Mouse (Mus musculus): ENCODE data around the gene Mcam. TPM values are rescaled to one million over a fixed set of nuclear protein-coding genes. Genes with fewer than 3 reads are reported as not detected.

Gene Mcam
- 13.0 and 18.7 TPM in 2 replicates for polyA plus RNA-seq (2012; rRNA removed)

DNA sequence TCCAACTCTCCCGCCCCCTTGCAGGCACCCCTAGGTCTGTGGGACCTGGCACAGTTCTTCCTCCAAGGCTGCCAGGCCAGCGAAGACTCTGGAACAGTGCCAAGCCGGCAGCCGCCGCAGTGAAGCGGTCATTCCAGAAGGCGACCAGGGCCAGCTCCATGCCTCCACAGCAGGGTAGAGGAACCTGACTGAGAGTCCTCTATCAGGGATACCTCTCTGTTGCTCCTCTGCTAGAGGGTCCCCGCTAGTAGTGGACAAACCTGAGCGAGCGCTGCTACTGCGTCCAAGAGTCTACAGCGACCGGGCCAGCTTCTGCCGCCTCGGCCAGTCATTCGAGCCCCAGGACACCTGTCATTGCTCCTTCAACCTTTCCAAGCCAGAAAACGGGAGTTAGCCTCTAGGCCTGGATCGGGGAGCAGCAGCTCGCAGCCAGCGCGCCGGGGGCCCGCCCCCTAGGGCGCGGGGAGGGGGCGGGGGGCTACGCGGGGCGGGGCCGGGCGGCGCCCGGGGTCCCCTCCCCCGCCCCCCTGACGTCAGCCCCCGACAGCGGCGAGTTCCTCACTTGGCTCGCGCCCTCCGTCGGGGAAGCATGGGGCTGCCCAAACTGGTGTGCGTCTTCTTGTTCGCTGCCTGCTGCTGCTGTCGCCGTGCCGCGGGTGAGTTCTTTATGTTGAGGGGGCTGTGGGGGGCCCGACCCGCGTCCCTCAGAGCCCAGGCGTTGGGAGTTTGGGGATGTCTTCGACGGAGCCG lies at the start of gene Mcam:
Mcam (plus strand) TSS at position 369 of the 750 bp plus-strand sequence.
- TF ChIP-seq CTCF (IDR thresholded peaks at IDR 0.05; ENCODE audit: borderline replicate concordance, control insufficient read depth, extremely low read depth, insufficient read depth, low read length, poor library complexity) (no peak), POLR2A (IDR thresholded peaks at IDR 0.05; ENCODE audit: control insufficient read depth, extremely low read depth, insufficient read depth, low read length, poor library complexity) (no peak)
- DNase-seq: peak; percentile 40
- WGBS: under 1% methylated on average over 49 of the region's 55 CpGs
- H3K4me3 ChIP-seq (ENCODE audit: control insufficient read depth, insufficient read depth, low read length): peak within 1 kb of the TSS; percentile 43
- H3K36me3 ChIP-seq (ENCODE audit: control insufficient read depth, insufficient read depth, low read length): no peaks in the 10 kb centered on the region
- H3K27me3 ChIP-seq (ENCODE audit: control insufficient read depth, insufficient read depth, low read length): peaks cover 13% of the 10 kb centered on the region; the same call in 1 of the 2 replicates
- H3K27ac ChIP-seq (ENCODE audit: control insufficient read depth, insufficient read depth, low read length): no peak within 1 kb of the TSS
- peaks cover 39% of the 10 kb centered on the region for H3K4me1 ChIP-seq (replicated peaks; ENCODE audit: control insufficient read depth, insufficient read depth, low read length)

DNA sequence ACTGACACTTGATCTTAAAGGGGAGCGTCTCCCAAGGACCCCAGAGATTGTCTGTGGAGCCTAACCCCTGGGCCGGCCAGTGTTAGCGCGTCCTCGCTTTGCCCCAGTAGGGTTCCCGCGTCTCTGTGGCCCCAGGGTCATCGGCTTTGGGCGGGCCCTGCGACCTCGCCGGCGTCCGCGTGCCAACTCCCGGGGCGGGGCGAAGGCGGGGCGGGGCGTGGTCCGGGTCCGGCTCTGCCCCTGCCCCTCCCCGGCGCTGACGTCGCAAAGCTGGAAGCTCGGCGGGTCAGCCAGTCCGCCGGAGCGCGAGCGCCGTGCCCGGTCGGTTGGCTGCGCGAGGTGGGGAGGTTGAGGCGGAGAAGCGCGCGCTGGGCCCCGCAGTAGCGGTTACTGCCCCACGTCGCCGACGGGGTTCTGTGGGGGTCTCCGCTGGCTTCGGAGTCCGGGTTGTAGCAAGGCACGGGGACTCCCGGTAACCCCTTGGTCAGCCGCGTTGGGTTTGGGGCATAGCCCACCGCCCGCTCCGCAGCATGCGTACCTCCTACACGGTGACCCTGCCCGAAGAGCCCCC lies 49.5 kb upstream of the Mcam start:
- Histone ChIP-seq H3K4me3 (ENCODE audit: control insufficient read depth, insufficient read depth, low read length) (peak overlapping the region; percentile 53), H3K27me3 (ENCODE audit: control insufficient read depth, insufficient read depth, low read length) (peaks cover 10% of the 10 kb centered on the region; the same call in 1 of the 2 replicates), H3K27ac (ENCODE audit: control insufficient read depth, insufficient read depth, low read length) (no peak overlapping the region), H3K36me3 (ENCODE audit: control insufficient read depth, insufficient read depth, low read length) (no peaks in the 10 kb centered on the region), H3K4me1 (replicated peaks; ENCODE audit: control insufficient read depth, insufficient read depth, low read length) (peaks cover 38% of the 10 kb centered on the region)
- DNase-seq: peak; percentile 80
- TF ChIP-seq CTCF (IDR thresholded peaks at IDR 0.05; ENCODE audit: borderline replicate concordance, control insufficient read depth, extremely low read depth, insufficient read depth, low read length, poor library complexity): no peak
- TF ChIP-seq POLR2A (IDR thresholded peaks at IDR 0.05; ENCODE audit: control insufficient read depth, extremely low read depth, insufficient read depth, low read length, poor library complexity): no peak
- WGBS: 1% methylated on average over 59 of the region's 62 CpGs

DNA sequence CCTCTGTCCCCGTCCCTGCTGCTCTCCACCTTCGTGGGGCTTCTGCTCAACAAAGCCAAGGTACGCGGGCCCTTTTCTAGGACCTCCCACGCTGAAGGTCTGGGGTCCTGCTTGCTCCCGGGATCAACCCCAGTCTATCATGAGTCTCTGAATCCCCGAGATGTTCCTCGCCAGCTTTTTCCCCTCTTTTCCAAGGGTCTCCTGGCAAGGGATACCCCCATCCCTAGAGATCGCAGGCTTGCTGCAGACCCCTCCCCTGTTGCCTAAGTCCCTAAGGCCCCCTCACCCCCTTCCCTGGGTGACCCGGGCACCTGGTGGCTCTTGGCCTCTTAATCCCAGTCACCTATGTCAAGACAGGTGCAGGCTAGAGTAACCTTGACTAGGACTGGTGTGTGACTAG lies 49.0 kb upstream of the Mcam start:
- no peak for TF ChIP-seq POLR2A (IDR thresholded peaks at IDR 0.05; ENCODE audit: control insufficient read depth, extremely low read depth, insufficient read depth, low read length, poor library complexity)
- DNase-seq: no peak
- 24% methylated on average over 10 of the region's 10 CpGs for WGBS
- Histone ChIP-seq H3K36me3 (ENCODE audit: control insufficient read depth, insufficient read depth, low read length) (no peaks in the 10 kb centered on the region), H3K27ac (ENCODE audit: control insufficient read depth, insufficient read depth, low read length) (no peak overlapping the region), H3K4me1 (replicated peaks; ENCODE audit: control insufficient read depth, insufficient read depth, low read length) (peaks cover 41% of the 10 kb centered on the region), H3K27me3 (ENCODE audit: control insufficient read depth, insufficient read depth, low read length) (peaks cover 10% of the 10 kb centered on the region; the same call in 1 of the 2 replicates), H3K4me3 (ENCODE audit: control insufficient read depth, insufficient read depth, low read length) (peak overlapping the region; percentile 53)

- no peak overlapping the region for H3K4me3 ChIP-seq (ENCODE audit: control insufficient read depth, insufficient read depth, low read length)
- TF ChIP-seq CTCF (IDR thresholded peaks at IDR 0.05; ENCODE audit: borderline replicate concordance, control insufficient read depth, extremely low read depth, insufficient read depth, low read length, poor library complexity) (no peak), POLR2A (IDR thresholded peaks at IDR 0.05; ENCODE audit: control insufficient read depth, extremely low read depth, insufficient read depth, low read length, poor library complexity) (no peak)
- no peaks in the 10 kb centered on the region for H3K36me3 ChIP-seq (ENCODE audit: control insufficient read depth, insufficient read depth, low read length)
- peaks cover 10% of the 10 kb centered on the region; the same call in 1 of the 2 replicates for H3K27me3 ChIP-seq (ENCODE audit: control insufficient read depth, insufficient read depth, low read length)
- WGBS: 96% methylated on average over 15 of the region's 15 CpGs
- DNase-seq: no peak
- peaks cover 41% of the 10 kb centered on the region for H3K4me1 ChIP-seq (replicated peaks; ENCODE audit: control insufficient read depth, insufficient read depth, low read length)
- no peak overlapping the region for H3K27ac ChIP-seq (ENCODE audit: control insufficient read depth, insufficient read depth, low read length)
Measured at GRCm38 (mm10) chr9:44085741-44086665, 48.3 kb upstream of the Mcam start.

GRCm38 (mm10) chr9:44086960-44087359 lies 47.3 kb upstream of the Mcam start:
- no peak overlapping the region for H3K4me3 ChIP-seq (ENCODE audit: control insufficient read depth, insufficient read depth, low read length)
- no peak overlapping the region for H3K27ac ChIP-seq (ENCODE audit: control insufficient read depth, insufficient read depth, low read length)
- H3K36me3 ChIP-seq (ENCODE audit: control insufficient read depth, insufficient read depth, low read length): no peaks in the 10 kb centered on the region

GRCm38 (mm10) chr9:44087761-44088455 lies 46.4 kb upstream of the Mcam start:
- no peak overlapping the region for H3K4me3 ChIP-seq (ENCODE audit: control insufficient read depth, insufficient read depth, low read length)

More at GRCm38 (mm10) chr9:44086960-44087359, 47.3 kb upstream of the Mcam start:
- no peak for DNase-seq
- Histone ChIP-seq H3K4me1 (replicated peaks; ENCODE audit: control insufficient read depth, insufficient read depth, low read length) (peaks cover 41% of the 10 kb centered on the region), H3K27me3 (ENCODE audit: control insufficient read depth, insufficient read depth, low read length) (peaks cover 10% of the 10 kb centered on the region; the same call in 1 of the 2 replicates)
- WGBS: 93% methylated on average over 10 of the region's 10 CpGs
- no peak for TF ChIP-seq CTCF (IDR thresholded peaks at IDR 0.05; ENCODE audit: borderline replicate concordance, control insufficient read depth, extremely low read depth, insufficient read depth, low read length, poor library complexity)

More at GRCm38 (mm10) chr9:44087761-44088455, 46.4 kb upstream of the Mcam start:
- 41% methylated on average over 15 of the region's 15 CpGs for WGBS
- Histone ChIP-seq H3K27me3 (ENCODE audit: control insufficient read depth, insufficient read depth, low read length) (peaks cover 10% of the 10 kb centered on the region; the same call in 1 of the 2 replicates), H3K4me1 (replicated peaks; ENCODE audit: control insufficient read depth, insufficient read depth, low read length) (peaks cover 41% of the 10 kb centered on the region), H3K36me3 (ENCODE audit: control insufficient read depth, insufficient read depth, low read length) (no peaks in the 10 kb centered on the region), H3K27ac (ENCODE audit: control insufficient read depth, insufficient read depth, low read length) (no peak overlapping the region)
- DNase-seq: no peak
- no peak for TF ChIP-seq CTCF (IDR thresholded peaks at IDR 0.05; ENCODE audit: borderline replicate concordance, control insufficient read depth, extremely low read depth, insufficient read depth, low read length, poor library complexity)
- TF ChIP-seq POLR2A (IDR thresholded peaks at IDR 0.05; ENCODE audit: control insufficient read depth, extremely low read depth, insufficient read depth, low read length, poor library complexity): no peak
